Mouse (Mus musculus) lung, embryonic 14.5 days (tissue): ENCODE results near the gene Fgb. TPM values are rescaled to one million over a fixed set of nuclear protein-coding genes. Genes with fewer than 3 reads are reported as not detected.

ENCODE experiments used
- ATAC-seq: fragments of 200-750 bp; cut with Nextera tagmentation; 2 replicates; pipeline ENCODE4 v1.8.0; 2017; ENCODE audit warnings: mild to moderate bottlenecking, moderate TSS enrichment, moderate library complexity; ENCODE audit not compliant: insufficient read depth
- DNase-seq: peaks from one replicate; pipeline ENCODE4 v3.0.0-alpha.2; 2015
- H3K27ac ChIP-seq: fragments of 300-500 bp; sonication (generic); 2 replicates; pipeline ENCODE4 v1.5.1; 2014; ENCODE audit warnings: low read depth, mild to moderate bottlenecking, moderate library complexity
- H3K27me3 ChIP-seq: fragments of 300-500 bp; sonication (generic); 2 replicates; pipeline ENCODE4 v1.6.1; 2014; ENCODE audit warnings: low read length, control low read depth; ENCODE audit not compliant: insufficient read depth
- H3K36me3 ChIP-seq: fragments of 300-500 bp; sonication (generic); 2 replicates; pipeline ENCODE4 v1.6.1; 2014; ENCODE audit warnings: control low read depth; ENCODE audit not compliant: insufficient read depth
- H3K4me1 ChIP-seq: fragments of 300-500 bp; sonication (generic); 2 replicates; pipeline ENCODE4 v1.6.1; 2014; ENCODE audit warnings: antibody characterized with exemption, control low read depth; ENCODE audit not compliant: insufficient read depth
- H3K4me2 ChIP-seq: fragments of 300-500 bp; sonication (generic); 2 replicates; pipeline ENCODE4 v1.6.1; 2014; ENCODE audit warnings: mild to moderate bottlenecking
- H3K4me3 ChIP-seq: fragments of 300-500 bp; sonication (generic); 2 replicates; pipeline ENCODE4 v1.5.1; 2014; ENCODE audit warnings: low read depth, low read length
- H3K9ac ChIP-seq: fragments of 300-500 bp; sonication (generic); 2 replicates; pipeline ENCODE4 v1.6.1; 2014
- H3K9me3 ChIP-seq: fragments of 300-500 bp; sonication (generic); 2 replicates; pipeline ENCODE4 v1.6.1; 2016; ENCODE audit warnings: low read depth, low read length, control low read depth
- CTCF ChIP-seq: IDR thresholded peaks from 2 replicates; pipeline ENCODE4 v1.5.1; 2016; ENCODE audit warnings: antibody characterized with exemption, low read depth
- WGBS: fragments of 180-500 bp; shearing (Covaris S2); extraction: QIAGEN DNeasy Blood & Tissue Kit; methylation state at CpG from one replicate; pipeline ENCODE4 v1.1.7; 2014; 5-methylcytosine and 5-hydroxymethylcytosine counted together
- polyA plus RNA-seq: library from polyadenylated mRNA; unstranded; fragments of >200 nt; fragmentation: Nextera tagmentation; extraction: Ambion mirVana; gene quantifications from 2 replicates; pipeline ENCODE4 v1.2.1, GENCODE M21; 2014

Fgb gene
- polyA plus RNA-seq, 1 experiment from 2014 or later, result 0.09 TPM

- H3K27ac ChIP-seq, result no peak overlapping the region
- peaks cover 6% of the 10 kb centered on the region; the same call in 1 of the 2 replicates for H3K27me3 ChIP-seq
- TF ChIP-seq CTCF, result no peak
- no peak overlapping the region for H3K9ac ChIP-seq
- no peaks in the 10 kb centered on the region for H3K4me1 ChIP-seq
- no peaks in the 10 kb centered on the region for H3K9me3 ChIP-seq
- ATAC-seq (no peak), DNase-seq (no peak)
- no peaks in the 10 kb centered on the region for H3K36me3 ChIP-seq
- 62% methylated on average over 12 of the region's 12 CpGs for WGBS
- no peak overlapping the region for H3K4me3 ChIP-seq
- no peak overlapping the region for H3K4me2 ChIP-seq
Observed at GRCm38 (mm10) chr3:82991963-82992362, 57.7 kb downstream of the Fgb start.

Other genes with a start within 250 kb of the Fgb start
- 16.6 and 18.4 TPM in 2 replicates for gene Rbm46, start 173.4 kb downstream of the Fgb start, polyA plus RNA-seq
- gene Lrat, start 145.9 kb downstream of the Fgb start, polyA plus RNA-seq, result 0.46 and 1.0 TPM in 2 replicates
- not detected in 2 replicates for gene Fgg, start 42.1 kb downstream of the Fgb start, polyA plus RNA-seq
- gene Fga, start 23.8 kb downstream of the Fgb start, polyA plus RNA-seq, result 0.11 and 0.20 TPM in 2 replicates
- gene Plrg1, start 5.7 kb upstream of the Fgb start, polyA plus RNA-seq, result 114 and 115 TPM in 2 replicates
- gene Dchs2, start 78.1 kb upstream of the Fgb start, polyA plus RNA-seq, result 0.20 and 0.28 TPM in 2 replicates